Mouse (Mus musculus): ENCODE results near the gene Clca2.

DNA sequence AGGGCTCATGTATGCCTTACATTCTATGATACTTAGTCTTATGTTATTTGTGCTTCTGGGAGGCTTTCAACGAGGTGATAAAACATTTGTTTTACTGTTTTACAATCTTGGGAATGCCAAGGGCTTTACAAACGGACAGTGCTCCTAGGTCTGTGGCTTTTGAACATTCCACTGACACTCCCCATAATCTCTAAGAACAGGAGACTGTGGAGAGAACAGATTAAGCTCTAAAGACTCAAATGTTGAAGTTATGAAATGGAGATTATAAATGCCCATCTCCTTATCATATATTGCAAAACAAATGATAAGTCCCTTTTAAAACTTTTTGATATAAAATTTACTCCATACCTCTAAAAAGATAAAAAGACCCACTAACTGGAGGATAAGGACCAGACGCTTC lies 60.4 kb downstream of the Clca2 start:
- TF ChIP-seq POLR2A (IDR thresholded peaks at IDR 0.05; ENCODE audit: borderline replicate concordance, extremely low read depth, low read depth, low read length) (no peak), CTCF (IDR thresholded peaks at IDR 0.05; ENCODE audit: insufficient read depth, low read length) (no peak)

All from lung, adult 2 months (tissue).